Mouse (Mus musculus) embryonic facial prominence, embryonic 11.5 days (tissue): Measurements from ENCODE around the gene Pde1a. TPM values are rescaled to one million over a fixed set of nuclear protein-coding genes. Genes with fewer than 3 reads are reported as not detected.

Source experiments
- ATAC-seq: fragments of 200-750 bp; cut with Nextera tagmentation; replicated peaks from 2 replicates; pipeline ENCODE4 v1.8.0; 2017; ENCODE audit warnings: low read depth; ENCODE audit not compliant: insufficient number of reproducible peaks, low FRiP score, low TSS enrichment
- DNase-seq: peaks from one replicate; pipeline ENCODE4 v3.0.0-alpha.2; 2015; ENCODE audit warnings: low spot score
- H3K27ac ChIP-seq: fragments of 300-500 bp; sonication (generic); replicated peaks from 2 replicates; pipeline ENCODE4 v1.5.1; 2014; ENCODE audit warnings: mild to moderate bottlenecking, low read depth, low read length, control low read depth
- H3K27me3 ChIP-seq: fragments of 300-500 bp; sonication (generic); 2 replicates; pipeline ENCODE4 v1.6.1; 2014; ENCODE audit warnings: mild to moderate bottlenecking, low read length, moderate library complexity, mixed read lengths; ENCODE audit not compliant: control insufficient read depth, insufficient read depth
- H3K36me3 ChIP-seq: fragments of 300-500 bp; sonication (generic); replicated peaks from 2 replicates; pipeline ENCODE4 v1.6.1; 2014; ENCODE audit warnings: low read depth, mild to moderate bottlenecking, low read length, moderate library complexity, mixed read lengths; ENCODE audit not compliant: control insufficient read depth, insufficient read depth
- H3K4me1 ChIP-seq: fragments of 300-500 bp; sonication (generic); 2 replicates; pipeline ENCODE4 v1.6.1; 2014; ENCODE audit warnings: low read length, mixed read lengths; ENCODE audit not compliant: control insufficient read depth, insufficient read depth
- H3K4me2 ChIP-seq: fragments of 300-500 bp; sonication (generic); 2 replicates; pipeline ENCODE4 v1.6.1; 2014; ENCODE audit warnings: low read depth, mild to moderate bottlenecking, control low read depth, low read length, moderate library complexity
- H3K4me3 ChIP-seq: fragments of 300-500 bp; sonication (generic); 2 replicates; pipeline ENCODE4 v1.5.1; 2014; ENCODE audit warnings: low read depth, low read length, control low read depth
- H3K9ac ChIP-seq: fragments of 300-500 bp; sonication (generic); replicated peaks from 2 replicates; pipeline ENCODE4 v1.6.1; 2014; ENCODE audit warnings: mild to moderate bottlenecking, control low read depth, low read length
- H3K9me3 ChIP-seq: fragments of 300-500 bp; sonication (generic); replicated peaks from 2 replicates; pipeline ENCODE4 v1.6.1; 2016; ENCODE audit warnings: mild to moderate bottlenecking, low read length, inconsistent platforms, mixed read lengths; ENCODE audit not compliant: control insufficient read depth
- WGBS: fragments of 180-500 bp; shearing (Covaris S2); extraction: QIAGEN DNeasy Blood & Tissue Kit; methylation state at CpG from one replicate; pipeline ENCODE4 v1.1.7; 2014; 5-methylcytosine and 5-hydroxymethylcytosine counted together
- polyA plus RNA-seq: library from polyadenylated mRNA; unstranded; fragments of >200 nt; fragmentation: Nextera tagmentation; extraction: Ambion mirVana; gene quantifications from 2 replicates; pipeline ENCODE4 v1.2.1, GENCODE M21; 2014

Pde1a gene
- polyA plus RNA-seq, 1 experiment from 2014 or later: 4.4 TPM

DNA sequence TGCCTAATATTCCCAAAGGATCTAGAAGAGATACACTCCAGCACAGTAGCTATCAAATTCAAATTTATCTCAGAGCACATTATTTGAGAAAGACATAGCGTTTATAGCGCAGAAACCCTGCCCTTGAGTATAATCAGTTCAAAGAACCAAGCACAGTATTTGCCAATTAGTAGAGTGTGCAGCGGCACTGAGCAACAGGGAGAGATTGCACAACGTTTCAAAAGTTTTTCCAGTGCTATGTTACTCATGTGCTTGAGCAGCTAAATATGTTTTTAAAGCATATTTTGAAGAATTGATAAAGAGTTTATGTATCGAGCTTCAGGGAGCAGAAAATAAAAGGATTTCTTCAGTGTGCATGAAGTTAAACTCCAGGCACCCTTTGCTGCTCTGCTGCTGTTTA is 91.3 kb downstream of the Pde1a start:
- H3K4me2 ChIP-seq: no peak overlapping the region
- 82% methylated on average over 5 of the region's 5 CpGs for WGBS
- no peaks in the 10 kb centered on the region for H3K9me3 ChIP-seq
- H3K4me1 ChIP-seq: no peaks in the 10 kb centered on the region
- H3K36me3 ChIP-seq: no peaks in the 10 kb centered on the region
- no peak for ATAC-seq
- no peak overlapping the region for H3K27ac ChIP-seq
- no peak overlapping the region for H3K4me3 ChIP-seq
- H3K27me3 ChIP-seq: no peaks in the 10 kb centered on the region
- no peak overlapping the region for H3K9ac ChIP-seq
- DNase-seq: no peak

DNA sequence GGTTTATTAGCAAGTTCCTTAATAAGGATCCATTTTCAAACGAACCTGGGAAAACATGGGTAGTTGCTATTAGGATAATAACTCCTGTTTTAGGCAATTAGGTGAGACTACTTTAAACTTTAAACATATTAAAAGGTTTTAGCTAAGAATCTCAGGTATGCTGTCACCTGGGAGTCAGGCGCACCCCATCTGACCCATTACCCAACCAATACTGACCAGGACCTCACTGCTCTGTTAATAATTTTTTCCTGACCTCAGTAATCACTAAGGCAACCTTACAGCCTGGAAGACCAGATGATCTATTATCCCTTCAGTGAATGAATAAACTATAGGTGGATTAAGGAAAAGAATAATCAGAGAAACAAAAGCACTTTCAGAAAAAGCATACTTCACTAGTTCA is 100.2 kb downstream of the Pde1a start:
- Histone ChIP-seq H3K27me3 (no peaks in the 10 kb centered on the region), H3K27ac (no peak overlapping the region), H3K9ac (no peak overlapping the region), H3K4me2 (no peak overlapping the region), H3K9me3 (no peaks in the 10 kb centered on the region), H3K4me1 (no peaks in the 10 kb centered on the region), H3K4me3 (no peak overlapping the region), H3K36me3 (no peaks in the 10 kb centered on the region)
- DNase-seq (no peak), ATAC-seq (no peak)
- 48% methylated on average over 2 of the region's 2 CpGs for WGBS

DNA sequence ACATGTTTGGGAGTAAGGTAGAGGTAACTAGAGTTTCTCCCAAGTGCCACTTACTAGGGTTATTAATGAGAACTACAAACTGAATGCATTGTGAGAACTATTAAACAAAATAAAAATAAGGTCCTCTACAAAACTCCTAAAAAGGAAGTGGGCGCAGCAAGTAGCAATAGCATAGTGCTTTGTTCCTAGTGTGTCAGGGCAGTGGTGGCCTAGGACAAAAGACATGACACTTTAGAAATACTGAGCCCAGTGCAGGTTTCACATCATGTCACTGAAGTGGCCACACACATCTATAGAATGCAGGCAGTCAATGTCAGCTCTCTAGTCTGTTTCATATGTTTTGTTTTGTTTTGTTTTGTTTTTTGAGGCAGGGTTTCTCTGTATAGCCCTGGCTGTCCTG is 103.2 kb downstream of the Pde1a start:
- H3K27ac ChIP-seq: no peak overlapping the region
- DNase-seq: no peak
- no peaks in the 10 kb centered on the region for H3K27me3 ChIP-seq
- H3K4me2 ChIP-seq: no peak overlapping the region
- H3K4me3 ChIP-seq: no peak overlapping the region
- no peak overlapping the region for H3K9ac ChIP-seq
- H3K9me3 ChIP-seq: no peaks in the 10 kb centered on the region
- ATAC-seq: no peak
- WGBS: 93% methylated on average over 1 of the region's 1 CpGs
- no peaks in the 10 kb centered on the region for H3K4me1 ChIP-seq
- no peaks in the 10 kb centered on the region for H3K36me3 ChIP-seq

DNA sequence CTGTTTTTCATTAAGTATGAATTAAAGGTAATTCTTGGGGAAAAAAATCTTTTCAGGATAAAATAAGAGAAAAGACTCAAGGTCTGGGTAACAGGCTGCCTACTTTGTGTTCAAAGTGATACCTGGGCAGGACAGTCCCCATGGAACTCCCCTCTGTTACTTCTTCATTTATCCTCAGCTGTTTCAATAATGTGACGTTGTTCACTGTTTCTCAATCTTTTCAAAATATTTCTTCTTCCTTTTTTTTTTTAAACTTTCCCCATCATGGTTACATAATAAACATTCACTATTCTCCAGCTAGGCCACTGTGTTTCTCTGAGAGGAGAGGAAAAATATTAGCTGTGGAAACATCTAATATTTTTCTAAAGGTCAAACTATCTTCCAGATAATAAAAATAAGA is 103.7 kb downstream of the Pde1a start:
- no peaks in the 10 kb centered on the region for H3K36me3 ChIP-seq
- no peak overlapping the region for H3K4me2 ChIP-seq
- H3K9ac ChIP-seq: no peak overlapping the region
- H3K4me3 ChIP-seq: no peak overlapping the region
- H3K27ac ChIP-seq: no peak overlapping the region
- H3K4me1 ChIP-seq: no peaks in the 10 kb centered on the region
- H3K27me3 ChIP-seq: no peaks in the 10 kb centered on the region
- ATAC-seq (no peak), DNase-seq (no peak)
- no peaks in the 10 kb centered on the region for H3K9me3 ChIP-seq
- WGBS: 80% methylated on average over 1 of the region's 1 CpGs

DNA sequence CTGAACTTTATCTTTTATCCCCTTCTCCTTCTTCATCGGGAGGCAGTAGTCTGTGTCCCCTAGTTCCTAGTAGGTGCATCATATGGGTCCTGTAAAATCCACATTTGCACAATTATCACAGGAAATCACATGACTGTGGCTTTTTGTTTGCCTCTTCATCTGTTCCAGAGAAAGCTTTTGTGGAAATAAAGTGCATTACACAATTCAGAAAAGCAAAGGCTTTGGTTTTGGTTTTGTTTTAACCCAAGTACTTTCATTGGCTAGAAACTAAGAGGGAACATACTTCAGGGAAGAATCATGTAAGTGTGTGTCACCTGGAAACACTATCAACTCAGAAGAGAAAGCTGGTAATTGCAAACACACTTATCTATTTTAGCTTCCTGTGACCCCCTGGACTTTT is 104.2 kb downstream of the Pde1a start:
- Histone ChIP-seq H3K9me3 (no peaks in the 10 kb centered on the region), H3K4me2 (no peak overlapping the region), H3K4me3 (no peak overlapping the region), H3K9ac (no peak overlapping the region), H3K4me1 (no peaks in the 10 kb centered on the region), H3K36me3 (no peaks in the 10 kb centered on the region), H3K27ac (no peak overlapping the region), H3K27me3 (no peaks in the 10 kb centered on the region)
- ATAC-seq: no peak
- 83% methylated on average over 1 of the region's 1 CpGs for whole genome bisulfite sequencing
- no peak for DNase-seq

DNA sequence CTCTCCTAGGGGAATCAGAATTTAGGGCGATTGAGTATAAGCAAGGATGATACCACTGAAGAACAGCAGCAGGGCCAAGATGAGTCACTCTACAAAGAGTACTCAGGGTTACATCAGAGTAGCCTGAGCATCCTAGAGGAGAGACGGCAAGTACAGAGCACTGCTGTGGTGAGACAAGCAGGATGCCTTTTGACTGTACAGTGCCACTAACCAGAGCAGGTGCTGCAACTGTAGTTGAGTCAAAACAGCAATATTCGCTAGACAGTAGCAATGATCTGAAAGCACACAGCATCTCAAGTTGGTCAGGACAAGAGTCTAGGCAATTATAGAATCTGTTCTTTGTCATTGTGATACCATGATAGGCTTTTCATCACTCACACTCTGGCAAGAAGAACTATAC is 115.1 kb downstream of the Pde1a start:
- DNase-seq: no peak
- no peak overlapping the region for H3K4me2 ChIP-seq
- H3K4me3 ChIP-seq: no peak overlapping the region
- no peaks in the 10 kb centered on the region for H3K36me3 ChIP-seq
- H3K9ac ChIP-seq: no peak overlapping the region
- no peaks in the 10 kb centered on the region for H3K4me1 ChIP-seq
- no peaks in the 10 kb centered on the region for H3K9me3 ChIP-seq
- no peak for ATAC-seq
- no peak overlapping the region for H3K27ac ChIP-seq
- WGBS: 95% methylated on average over 3 of the region's 3 CpGs
- H3K27me3 ChIP-seq: no peaks in the 10 kb centered on the region

DNA sequence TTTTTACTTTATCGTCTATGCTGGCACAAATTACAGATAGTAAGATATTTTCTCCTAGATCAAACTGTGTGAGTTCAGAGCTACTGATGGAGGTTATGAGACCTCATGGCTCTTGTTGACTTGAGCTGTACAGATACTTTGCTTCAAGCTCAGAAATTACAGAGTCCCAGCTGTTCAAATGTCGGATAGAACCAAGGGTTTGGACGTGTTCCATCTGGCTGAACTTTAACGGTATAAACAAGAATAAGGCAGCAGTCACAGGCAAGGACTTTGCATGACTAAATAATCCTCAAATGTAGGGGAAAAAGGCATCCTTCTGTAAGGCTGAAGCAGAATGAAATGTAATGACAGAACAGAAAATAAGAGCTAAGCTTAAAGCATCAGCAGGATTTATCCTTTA is 116.2 kb downstream of the Pde1a start:
- Histone ChIP-seq H3K27ac (no peak overlapping the region), H3K4me2 (no peak overlapping the region), H3K36me3 (no peaks in the 10 kb centered on the region), H3K9me3 (no peaks in the 10 kb centered on the region), H3K9ac (no peak overlapping the region), H3K27me3 (no peaks in the 10 kb centered on the region), H3K4me3 (no peak overlapping the region), H3K4me1 (no peaks in the 10 kb centered on the region)
- ATAC-seq (no peak), DNase-seq (no peak)
- WGBS: 77% methylated on average over 4 of the region's 4 CpGs

DNA sequence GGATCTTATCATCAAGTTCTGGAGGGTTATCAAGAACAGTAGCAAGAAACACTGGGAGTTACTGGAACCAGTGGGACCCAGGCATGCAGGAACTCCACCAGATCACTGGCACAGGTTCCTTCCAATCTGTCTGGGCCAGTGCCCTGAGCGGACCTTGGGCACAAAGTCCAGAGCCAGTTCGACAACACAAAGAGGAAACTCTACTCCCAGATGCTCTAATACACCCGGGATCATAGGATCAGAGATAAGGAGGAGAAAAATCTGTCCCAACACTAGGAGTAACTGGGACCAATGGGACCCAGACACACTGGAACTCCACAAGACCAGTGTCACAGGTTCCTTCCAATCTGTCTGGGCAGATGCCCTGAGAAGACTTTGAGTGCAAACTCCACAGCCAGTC is 130.1 kb downstream of the Pde1a start:
- Histone ChIP-seq H3K36me3 (no peaks in the 10 kb centered on the region), H3K4me3 (no peak overlapping the region), H3K27me3 (no peaks in the 10 kb centered on the region), H3K27ac (no peak overlapping the region), H3K9ac (no peak overlapping the region), H3K4me2 (no peak overlapping the region), H3K9me3 (no peaks in the 10 kb centered on the region), H3K4me1 (no peaks in the 10 kb centered on the region)
- WGBS: 81% methylated on average over 3 of the region's 3 CpGs
- DNase-seq: no peak
- no peak for ATAC-seq

DNA sequence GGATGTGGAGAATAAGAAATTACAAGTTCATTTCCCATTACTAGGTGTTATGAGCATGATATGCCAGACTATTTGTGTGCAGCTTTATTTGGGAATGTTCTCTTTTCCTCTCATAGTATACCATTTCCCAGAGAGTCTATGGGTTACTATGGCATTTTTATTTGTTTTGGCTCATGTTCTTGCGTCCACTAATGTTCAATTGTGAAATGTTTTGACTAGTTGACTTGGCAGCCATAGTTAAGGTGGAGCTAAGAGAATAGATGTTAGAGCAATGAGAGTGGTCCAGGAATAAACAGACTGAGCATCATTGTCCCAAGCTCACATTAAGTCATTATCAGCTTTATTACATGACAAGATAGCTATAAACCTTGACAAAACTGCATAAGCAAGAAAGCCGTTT is 130.8 kb downstream of the Pde1a start:
- no peak overlapping the region for H3K4me2 ChIP-seq

More for the DNA sequence above, 130.8 kb downstream of the Pde1a start:
- H3K9me3 ChIP-seq: no peaks in the 10 kb centered on the region
- no peak for ATAC-seq
- H3K27me3 ChIP-seq: no peaks in the 10 kb centered on the region
- H3K36me3 ChIP-seq: no peaks in the 10 kb centered on the region
- H3K9ac ChIP-seq: no peak overlapping the region
- no peak overlapping the region for H3K27ac ChIP-seq
- DNase-seq: no peak
- no peaks in the 10 kb centered on the region for H3K4me1 ChIP-seq
- WGBS: 92% methylated on average over 2 of the region's 2 CpGs
- no peak overlapping the region for H3K4me3 ChIP-seq
